Mouse (Mus musculus): ENCODE results near the gene Asxl2.
"Not testable (repeated sequence)": the region's sequence is repeated elsewhere in the genome, so short reads cannot be mapped to it uniquely, and the experiment has no call there.

Asxl2 gene

GRCm38 (mm10) chr12:3427891-3428775, 1.5 kb downstream of the Asxl2 start:
- no peak for DNase-seq

DNA sequence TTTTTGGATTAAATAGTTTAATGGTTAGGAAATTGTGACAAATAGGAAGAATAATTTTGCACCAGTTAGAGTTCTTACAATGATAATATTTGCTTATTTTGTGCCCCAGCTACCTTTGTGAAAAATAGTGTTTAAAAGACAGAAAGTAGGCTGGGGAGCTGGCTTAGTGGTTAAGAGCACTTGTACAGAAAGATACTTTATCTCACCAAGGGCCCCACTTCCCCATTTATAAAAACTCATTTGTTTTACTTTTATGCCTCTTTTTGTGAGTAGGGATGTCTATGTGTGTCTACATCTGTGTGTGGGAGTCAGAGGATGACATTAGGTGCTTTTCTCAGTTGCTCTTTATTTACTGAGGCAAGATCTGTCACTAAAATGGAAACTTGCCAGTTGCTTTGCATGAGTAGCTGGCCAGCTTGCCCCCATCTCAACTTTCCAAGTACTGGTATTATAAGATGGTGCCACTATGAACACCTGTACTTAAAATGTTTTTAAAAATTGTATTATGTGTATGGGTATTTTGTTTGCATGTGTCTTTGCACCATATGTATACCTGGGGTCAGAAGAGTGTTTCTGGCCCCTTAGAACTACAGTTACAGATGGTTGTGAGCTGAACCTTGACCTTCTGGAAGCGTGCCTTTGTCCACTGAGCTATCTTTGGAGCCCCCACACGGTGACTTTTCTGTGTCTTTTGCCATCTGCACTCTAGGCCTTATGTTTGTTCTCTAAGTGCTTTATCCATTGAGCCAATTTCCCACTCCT, 3.2 kb downstream of the Asxl2 start:
- no peak for DNase-seq

- no peak for DNase-seq
Measured at GRCm38 (mm10) chr12:3430443-3430753, 3.7 kb downstream of the Asxl2 start.

DNA sequence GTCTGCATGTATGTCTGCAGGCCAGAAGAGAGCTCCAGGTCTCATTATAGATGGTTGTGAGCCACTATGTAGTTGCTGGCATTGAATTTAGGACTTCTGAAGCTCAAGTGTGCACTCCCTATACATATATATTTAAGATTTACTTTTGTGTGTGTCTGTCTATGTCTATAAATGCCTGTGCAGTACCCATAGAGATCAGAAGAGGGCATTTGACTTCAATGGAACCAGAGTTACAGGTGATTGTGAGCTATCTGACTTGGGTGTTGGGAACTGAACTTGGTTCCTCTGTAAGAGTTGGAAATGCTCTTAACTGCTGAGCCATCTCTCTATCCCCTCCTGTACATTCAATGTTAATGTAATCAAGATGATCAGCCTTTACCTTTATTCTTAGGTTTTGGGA, 4.3 kb downstream of the Asxl2 start:
- DNase-seq = no peak

- no peak for DNase-seq
Measured at GRCm38 (mm10) chr12:3433736-3434135, 7.1 kb downstream of the Asxl2 start.

DNA sequence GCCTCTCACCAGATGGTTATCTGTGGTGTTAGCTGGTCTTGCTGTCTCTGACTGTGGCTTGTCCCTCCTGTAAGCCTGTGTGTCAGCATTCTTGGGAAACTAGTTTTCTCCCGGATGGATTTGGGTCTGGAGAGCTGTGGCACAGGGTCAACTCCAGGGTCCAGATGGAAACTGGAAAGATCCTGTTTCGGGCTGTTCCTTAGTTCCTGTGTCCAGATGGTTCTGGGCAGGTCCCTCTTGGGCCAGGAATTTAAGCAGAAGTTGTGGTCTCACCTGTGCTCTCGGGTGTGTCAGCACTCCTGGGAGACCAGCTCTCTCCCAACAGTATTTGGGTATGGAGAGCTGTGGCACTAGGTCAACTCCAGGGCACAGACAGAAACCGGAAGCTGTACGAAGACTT, 9.8 kb downstream of the Asxl2 start:
- DNase-seq = no peak

DNA sequence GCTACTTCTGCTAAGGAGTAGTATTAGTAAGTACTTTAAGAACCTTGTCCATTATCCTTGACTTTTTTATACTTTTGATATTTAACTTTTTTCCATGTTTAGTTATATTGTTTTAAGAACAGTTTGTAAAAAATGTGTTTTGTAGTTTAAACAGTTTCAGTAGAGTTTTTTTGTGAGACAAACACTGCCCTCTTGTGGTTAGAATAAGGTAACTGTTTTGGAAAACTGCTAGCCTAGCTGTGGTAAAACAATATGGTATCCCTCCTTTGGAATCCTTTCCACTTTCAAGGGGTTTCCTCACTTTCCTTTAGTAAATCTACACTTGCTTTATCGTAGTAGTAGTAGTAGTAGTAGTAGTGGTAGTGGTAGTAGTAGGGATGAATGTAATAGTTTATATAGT, 11.2 kb downstream of the Asxl2 start:
- DNase-seq = no peak

- DNase-seq = no peak
Measured at GRCm38 (mm10) chr12:3440916-3441315, 14.3 kb downstream of the Asxl2 start.

GRCm38 (mm10) chr12:3441361-3441760, 14.7 kb downstream of the Asxl2 start:
- no peak for DNase-seq

DNA sequence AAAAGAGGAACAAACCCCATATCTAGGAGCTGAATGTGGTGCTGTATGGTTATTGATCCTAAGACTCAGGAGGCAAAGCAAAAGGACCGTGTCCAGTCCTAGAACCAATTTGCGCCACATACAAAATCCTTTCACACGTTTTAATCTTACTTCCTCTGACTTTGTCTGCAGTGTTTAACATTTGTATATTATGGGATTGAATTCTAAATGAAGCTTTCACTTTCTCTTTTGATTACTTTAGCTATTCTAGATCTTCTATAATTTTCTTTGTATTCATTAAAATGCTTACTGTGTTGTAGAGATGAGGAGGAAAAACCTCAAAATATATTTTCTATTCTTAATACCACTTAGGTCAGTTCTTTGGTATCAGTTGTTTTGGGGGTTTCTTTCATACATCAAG, 26.9 kb downstream of the Asxl2 start:
- DNase-seq = no peak

DNA sequence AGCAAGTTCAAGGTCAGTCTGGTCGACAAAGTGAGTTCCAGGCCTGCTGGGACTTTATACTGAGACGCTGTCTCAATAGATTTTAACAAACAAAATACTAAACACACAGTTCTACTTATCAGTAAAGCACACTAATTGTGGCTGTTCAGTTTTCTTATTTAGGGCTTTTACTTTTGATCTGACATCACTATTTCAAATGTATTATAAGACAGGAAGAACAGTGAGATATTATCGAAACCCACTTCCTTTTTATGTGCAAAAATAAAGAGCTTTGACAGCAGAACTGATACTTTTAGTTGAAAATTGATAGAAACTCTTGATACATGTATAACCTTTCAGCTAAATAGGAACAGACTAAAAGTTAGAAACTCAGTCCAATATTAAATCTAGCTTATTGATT, 36.4 kb downstream of the Asxl2 start:
- DNase-seq = no peak

- no peak for DNase-seq
Measured at GRCm38 (mm10) chr12:3499662-3500061, 73.0 kb downstream of the Asxl2 start.

GRCm38 (mm10) chr12:3500071-3500470, 73.4 kb downstream of the Asxl2 start:
- no peak for DNase-seq

DNA sequence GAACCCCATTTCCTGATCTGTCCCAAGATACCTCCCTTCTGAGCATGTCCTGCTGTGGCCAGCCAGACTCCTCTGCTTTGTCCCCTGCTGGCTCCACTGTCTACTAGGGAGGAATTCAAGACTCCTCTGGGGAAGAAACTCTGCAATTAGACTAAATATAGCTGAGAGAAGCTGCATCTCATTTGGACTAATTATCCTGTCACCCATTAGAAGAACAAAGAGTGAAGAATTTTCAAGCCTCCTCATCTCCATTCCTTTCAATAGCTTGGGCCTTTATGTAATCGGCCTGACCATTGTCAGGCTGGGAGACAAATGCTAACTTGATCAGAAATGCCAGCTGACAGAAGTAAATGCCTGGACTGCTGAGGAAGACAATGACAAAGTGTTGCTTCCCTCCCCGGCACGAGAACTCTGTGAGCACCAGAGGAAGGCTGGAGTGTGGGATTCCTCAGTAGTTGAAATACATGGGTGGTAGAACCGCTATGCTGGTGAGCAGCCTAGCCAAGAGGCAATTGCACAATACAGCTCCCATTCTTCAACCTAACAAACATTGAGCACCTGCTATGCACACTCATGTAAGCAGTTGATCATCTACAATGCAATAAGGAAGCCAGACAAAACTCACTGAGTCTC, 92.1 kb downstream of the Asxl2 start:
- no peak for DNase-seq

GRCm38 (mm10) chr12:3521806-3522205, 95.1 kb downstream of the Asxl2 start:
- not testable (repeated sequence) for DNase-seq

GRCm38 (mm10) chr12:3525536-3525935, 98.9 kb downstream of the Asxl2 start:
- no peak for DNase-seq

DNA sequence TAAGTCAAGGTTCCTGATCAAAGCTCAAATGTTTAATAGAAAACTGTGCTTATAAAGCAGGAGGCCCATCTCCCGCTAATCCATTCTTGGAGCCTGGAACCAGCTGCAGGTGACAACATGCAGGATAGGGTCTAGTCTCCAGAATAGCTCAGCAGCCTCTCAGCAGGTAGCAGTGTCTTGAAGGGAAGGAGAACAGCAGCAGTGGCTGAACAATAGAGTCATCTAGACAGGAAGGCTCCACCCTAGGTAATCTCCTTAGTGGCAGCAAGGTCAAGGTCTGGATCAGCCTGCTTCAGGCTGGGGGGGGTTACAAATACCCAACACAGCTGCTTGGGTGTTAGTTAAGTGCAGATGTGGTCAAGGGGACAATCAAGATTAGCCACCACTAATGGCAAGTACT, 108.8 kb downstream of the Asxl2 start:
- DNase-seq = not testable (repeated sequence)

- DNase-seq = no peak
Measured at GRCm38 (mm10) chr12:3537616-3538015, 111.0 kb downstream of the Asxl2 start.

DNA sequence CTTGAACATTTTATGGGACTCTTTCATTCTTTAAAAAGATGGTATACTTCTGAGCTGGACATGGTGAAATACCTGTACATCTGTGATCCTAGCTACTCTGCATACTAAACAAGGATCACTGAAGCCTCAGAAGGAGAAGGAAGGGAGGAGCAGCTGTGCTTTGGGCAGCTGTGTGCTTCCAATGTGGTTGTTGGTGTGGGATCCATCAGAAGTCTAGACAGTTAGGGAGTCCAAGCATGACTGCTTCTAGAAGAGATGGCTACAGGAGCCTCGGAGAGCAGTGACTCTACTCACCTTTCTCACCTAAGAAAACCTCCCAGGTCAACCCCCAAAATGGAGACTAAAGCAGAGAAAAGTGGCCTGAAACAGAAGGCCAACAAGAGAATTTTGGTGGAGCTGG, 111.4 kb downstream of the Asxl2 start:
- DNase-seq = no peak

DNA sequence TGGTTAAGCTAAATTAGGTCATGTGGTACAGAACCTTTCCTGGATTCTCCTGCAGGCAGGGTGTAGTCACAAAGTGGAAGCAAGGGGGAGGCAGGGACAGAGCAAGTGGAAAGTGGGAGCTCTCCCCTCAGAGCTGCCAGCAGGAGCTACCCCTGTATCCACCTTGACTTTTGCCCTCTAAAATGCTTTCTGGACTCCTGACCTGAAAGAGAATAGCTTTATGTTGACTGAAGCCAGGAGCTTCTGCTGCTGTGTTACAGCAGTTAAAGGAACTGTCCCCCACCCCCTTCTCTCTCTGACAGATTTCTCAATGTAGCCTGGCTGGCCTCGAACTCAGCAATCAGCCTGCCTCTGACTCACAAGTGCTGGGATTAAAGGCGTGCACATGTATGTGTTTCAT, 112.9 kb downstream of the Asxl2 start:
- DNase-seq = no peak

- DNase-seq = no peak
Measured at GRCm38 (mm10) chr12:3540871-3541270, 114.2 kb downstream of the Asxl2 start.

DNA sequence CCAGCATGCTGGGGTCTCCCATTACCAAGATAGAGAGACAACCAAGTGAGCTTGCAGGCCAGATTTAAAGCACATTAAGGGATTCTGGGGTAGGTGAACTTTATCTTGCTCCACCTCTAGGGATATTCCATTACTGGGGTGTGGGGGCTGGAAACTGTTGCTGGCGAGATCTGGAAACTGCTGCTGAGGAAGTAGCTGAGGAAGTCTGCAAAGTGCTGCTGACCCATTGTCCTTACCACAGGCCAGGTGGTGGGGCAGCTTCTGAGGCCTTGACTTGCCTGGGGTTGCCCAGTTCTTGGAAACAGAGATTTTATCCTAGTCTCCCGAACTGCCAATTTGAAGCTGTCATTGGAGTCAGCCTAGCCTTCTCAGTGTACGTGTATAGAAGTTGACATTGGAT, 118.8 kb downstream of the Asxl2 start:
- no peak for DNase-seq

DNA sequence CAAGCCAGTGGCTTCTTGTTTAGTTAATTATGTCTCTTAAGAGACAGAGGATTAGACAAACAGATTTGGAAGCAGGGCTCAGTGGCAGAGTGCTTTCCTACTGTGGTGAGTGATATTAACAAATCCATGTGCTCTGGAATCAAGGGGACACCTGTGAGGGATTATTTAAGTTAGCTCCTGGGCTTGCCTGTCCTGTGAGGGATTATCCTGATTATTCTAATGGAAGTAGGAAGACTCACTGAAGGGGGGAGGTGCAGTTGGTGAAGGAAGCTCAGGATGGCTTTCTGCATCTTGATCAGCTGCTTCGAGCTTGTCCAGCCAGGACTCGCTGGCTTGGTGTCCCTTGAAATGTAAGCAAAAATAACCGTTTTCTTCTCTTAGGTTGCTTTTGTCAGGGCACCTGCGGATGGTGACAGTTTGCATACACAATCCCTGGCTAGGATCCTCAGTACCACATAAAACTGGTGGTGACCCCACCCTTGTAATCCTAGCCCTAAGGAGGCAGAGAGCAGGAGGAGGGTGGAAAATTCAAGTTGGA, 119.5 kb downstream of the Asxl2 start:
- no peak for DNase-seq

DNA sequence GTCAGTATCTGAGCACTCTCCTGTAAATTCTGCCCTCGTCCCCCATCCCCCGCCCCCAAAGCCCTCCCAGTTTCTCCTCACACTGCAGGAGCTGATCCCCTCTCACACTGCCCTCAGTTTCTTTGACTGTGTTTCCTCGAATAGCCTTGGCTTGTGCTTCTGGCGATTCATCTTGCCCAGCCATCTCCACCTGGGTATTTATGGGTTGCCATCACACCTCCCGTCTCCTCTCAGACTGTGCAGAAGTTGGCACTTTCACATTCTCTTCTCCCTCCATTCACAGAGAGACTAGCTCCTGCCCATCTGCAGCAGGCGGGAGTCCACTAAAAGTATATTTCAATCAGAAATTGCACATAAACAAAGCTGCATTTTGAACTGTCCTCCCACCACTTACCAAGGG, 120.1 kb downstream of the Asxl2 start:
- no peak for DNase-seq
